Mouse (Mus musculus) mouse trophoblast stem cell (cell line): Measurements from ENCODE around the gene Tas2r137.

Source experiments
- in situ Hi-C, 2 experiments: fragments of 300-500 bp; cut with MseI, MboI; formaldehyde crosslinking; loops; 2 replicates in 1 of 2; 3 replicates in 1 of 2; pipeline ENCODE4 v1.15.1; 2025

Tas2r137 gene

GRCm38 (mm10) chr6:40490933-40491332, at the start of gene Tas2r137:
Gene Tas2r137, plus strand, starts transcription at chr6:40491233.
- in situ Hi-C loops, result no loop called here

- in situ Hi-C loops, result no loop called here
Observed at GRCm38 (mm10) chr6:40441276-40441675, 49.8 kb upstream of the Tas2r137 start.

GRCm38 (mm10) chr6:40441755-40442154, 49.3 kb upstream of the Tas2r137 start:
- in situ Hi-C loops, result no loop called here

DNA sequence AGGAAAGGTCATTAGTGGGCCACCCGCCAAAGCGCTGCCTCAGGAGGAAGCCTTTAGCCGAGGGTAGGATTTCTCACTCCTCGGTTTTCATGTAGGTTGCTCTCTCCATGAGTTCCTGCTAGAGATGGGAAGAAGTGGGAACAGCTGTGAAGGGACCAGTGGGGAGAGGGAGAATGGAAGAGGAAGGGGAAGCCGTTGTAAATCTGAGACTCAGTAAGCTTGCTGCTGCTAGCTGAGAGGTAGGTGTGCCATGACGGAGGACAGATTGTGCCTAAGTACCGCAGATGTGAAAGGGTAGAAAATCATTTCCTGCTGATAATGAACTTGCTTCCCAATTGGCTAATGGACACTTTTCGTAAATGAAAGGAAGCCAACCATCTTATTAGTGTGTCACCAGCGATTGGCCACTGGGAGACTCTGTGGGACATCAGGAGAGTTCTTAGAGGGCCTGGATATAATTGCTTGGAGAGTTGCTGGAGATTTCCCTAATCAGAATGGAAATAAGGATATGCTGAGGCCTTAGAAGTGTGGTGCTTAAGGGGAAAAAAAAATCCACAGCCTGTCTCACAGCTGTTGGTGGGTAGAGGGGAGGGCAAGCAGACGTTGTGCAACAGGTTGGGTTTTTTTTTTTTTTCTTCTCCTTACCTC, 47.6 kb upstream of the Tas2r137 start:
- in situ Hi-C loops, result no loop called here

DNA sequence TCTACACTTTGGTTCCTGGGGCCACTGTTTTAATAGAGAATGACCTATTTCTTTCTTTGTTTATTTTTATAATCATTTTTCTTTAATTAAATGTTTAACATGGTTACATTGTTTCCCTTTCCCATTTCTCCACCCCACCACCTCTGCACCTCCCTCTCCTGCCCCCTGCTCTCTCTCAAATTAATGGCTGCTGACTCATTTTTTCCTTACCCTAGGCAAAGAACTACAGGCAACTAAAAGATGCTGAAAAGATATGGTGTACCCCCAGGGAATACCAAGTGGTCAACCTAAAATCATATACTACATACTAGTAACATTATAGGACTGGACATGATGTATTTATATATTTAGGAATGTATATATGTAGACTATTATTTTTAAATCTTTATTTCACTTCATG, 42.4 kb upstream of the Tas2r137 start:
- in situ Hi-C loops, result no loop called here

GRCm38 (mm10) chr6:40454436-40455041, 36.5 kb upstream of the Tas2r137 start:
- in situ Hi-C loops, result no loop called here

DNA sequence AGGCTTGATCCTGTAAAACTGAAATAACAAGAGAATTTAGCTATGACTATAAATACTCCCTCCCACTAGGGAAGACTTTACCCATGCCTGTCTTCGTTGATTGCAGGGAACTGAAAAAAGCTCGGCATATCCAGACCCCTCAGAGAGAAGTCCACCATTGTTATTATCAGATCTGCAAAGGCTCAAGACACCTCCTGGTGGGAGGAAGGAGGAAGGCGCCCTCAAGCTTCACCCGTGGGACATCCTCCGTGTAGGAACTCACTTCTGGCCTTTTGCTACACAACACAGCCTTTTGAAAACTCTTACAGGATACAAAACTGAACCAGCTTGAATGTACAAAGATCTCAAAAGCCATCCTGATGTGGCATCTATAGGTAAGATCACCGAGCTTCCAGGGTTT, 25.3 kb upstream of the Tas2r137 start:
- in situ Hi-C loops, result no loop called here

DNA sequence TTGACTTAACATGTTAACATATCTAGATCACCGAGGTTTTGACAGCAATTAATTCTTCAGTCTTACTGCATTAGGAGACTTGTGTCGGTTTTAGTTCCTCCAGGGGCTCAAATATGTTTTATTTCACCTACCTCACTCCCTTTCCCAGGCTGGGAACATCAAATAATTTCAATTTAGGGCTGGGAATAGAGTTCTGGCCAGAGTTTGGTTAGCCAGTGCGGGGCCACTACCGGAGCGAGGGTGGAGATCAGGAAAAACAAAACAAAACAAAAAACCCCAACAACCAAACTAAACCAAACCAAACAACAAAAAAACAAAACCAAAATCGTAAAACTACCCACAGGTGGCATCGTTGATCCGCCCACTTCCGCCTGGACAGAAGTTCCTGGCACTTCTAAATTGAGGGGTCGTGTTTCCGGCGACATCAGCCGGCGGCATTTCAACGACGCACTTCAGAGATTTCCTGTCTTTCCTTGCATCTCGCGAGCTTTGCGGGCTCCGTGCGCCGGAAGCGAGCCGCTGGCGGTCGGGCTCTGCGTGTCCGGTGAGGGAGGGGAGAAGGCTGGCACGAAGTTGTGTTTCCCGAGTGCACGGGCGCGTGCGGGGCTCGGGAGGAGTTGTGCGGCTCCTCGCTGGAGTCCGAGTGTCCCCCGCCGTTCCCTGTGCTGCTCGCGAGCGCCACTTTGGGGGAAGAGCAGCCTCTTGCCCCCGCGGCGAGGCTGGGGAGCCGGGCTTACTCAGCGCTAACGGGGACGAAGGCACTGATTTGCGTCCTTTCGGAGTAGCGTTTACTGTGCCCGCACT, 19.9 kb upstream of the Tas2r137 start, which contains the start of gene Ssbp1:
Gene Ssbp1, plus strand, starts transcription at position 437 of the 804 bp plus-strand sequence.
- in situ Hi-C loops, result no loop called here

- in situ Hi-C loops, result no loop called here
Observed at GRCm38 (mm10) chr6:40471720-40472010, 19.4 kb upstream of the Tas2r137 start.

GRCm38 (mm10) chr6:40476132-40476531, 14.9 kb upstream of the Tas2r137 start:
- in situ Hi-C loops, result no loop called here

GRCm38 (mm10) chr6:40479705-40480104, 11.3 kb upstream of the Tas2r137 start:
- in situ Hi-C loops, result no loop called here

DNA sequence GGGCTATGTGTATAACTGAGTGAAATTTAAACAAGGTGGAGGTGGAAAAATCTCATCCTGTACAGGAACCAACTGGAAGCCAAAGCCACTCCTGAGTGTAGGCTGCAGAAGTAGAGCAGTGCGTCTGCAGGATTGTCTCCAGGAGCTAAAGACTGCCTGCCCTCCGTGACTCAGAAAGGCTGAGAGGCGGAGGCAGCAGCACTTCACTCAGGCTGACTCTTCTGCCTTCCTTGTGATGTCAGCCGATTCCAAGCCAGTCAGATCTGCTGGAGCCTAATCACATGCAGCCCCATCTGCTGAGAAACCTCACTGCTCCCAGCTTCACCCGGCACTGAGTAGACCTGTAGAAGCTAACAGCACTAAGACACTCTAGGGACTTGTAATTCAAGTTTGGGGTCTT, 8.7 kb upstream of the Tas2r137 start:
- in situ Hi-C loops, result no loop called here

- in situ Hi-C loops, result no loop called here
Observed at GRCm38 (mm10) chr6:40493229-40493628, 2.2 kb downstream of the Tas2r137 start, which contains the start of gene Tas2r108. Gene Tas2r108, plus strand, starts transcription at chr6:40493529.

- in situ Hi-C loops, result no loop called here
Observed at GRCm38 (mm10) chr6:40519408-40519807, 28.4 kb downstream of the Tas2r137 start, which contains the start of gene Prss37. Gene Prss37, minus strand, starts transcription at chr6:40519508.
